9 mouse cellular contexts compared by ENCODE assay signal in genomic region chr14:29895332-29895988, GRCm38 (mm10).
A peak's percentile ranks its signal among the peaks of the same experiment; 100 is the strongest.
DNase-seq lines count a peak whose midpoint lies in the region; ATAC-seq and TF ChIP-seq lines count a peak whose summit lies in the region.
"Had no signal": no experiment of that assay in that cellular context is flagged by ENCODE, and none has a peak within 500 bp of the region (broad histone marks: within the 10 kb centered on the region; RNA-seq: fewer than 3 reads in every experiment).

No protein-coding gene starts in this region.

- DNase-seq in gastrocnemius, adult 2 months: peak; percentile 36
- no peak for DNase-seq in gastrocnemius, postnatal 36 days
- peak; percentile 63 for DNase-seq in NIH3T3 (ENCODE audit: low read depth)
- DNase-seq in cerebellum, postnatal 36 days: peak; percentile 28 to 47
- peak; percentile 85 for DNase-seq in hindbrain, postnatal 0 days (ENCODE audit: low spot score)
- peak; percentile 90 for DNase-seq in lung, postnatal 10 days
- DNase-seq in embryo, embryonic 10 days (ENCODE audit: low spot score): no peak

- H3K4me1 ChIP-seq in hindbrain, postnatal 0 days (ENCODE audit: insufficient read depth, low read length): 0 out of 2 replicates have a peak, but pooled peaks cover 3% of the 10 kb centered on the region

- no peak overlapping the region for H3K4me2 ChIP-seq in hindbrain, postnatal 0 days (ENCODE audit: low read depth, low read length)

- no peaks in the 10 kb centered on the region for H3K36me3 ChIP-seq in hindbrain, postnatal 0 days (ENCODE audit: insufficient read depth, low read length)

- no peak overlapping the region for H3K27ac ChIP-seq in gastrocnemius, adult 2 months
- H3K27ac ChIP-seq in hindbrain, postnatal 0 days: no peak overlapping the region
- H3K27ac ChIP-seq: macrophage had no signal

- no peak overlapping the region for H3K9ac ChIP-seq in hindbrain, postnatal 0 days (replicated peaks; ENCODE audit: low read length)

- 49% methylated on average over 2 of the region's 2 CpGs for WGBS in hindbrain, postnatal 0 days

- H3K27me3 ChIP-seq in hindbrain, postnatal 0 days (ENCODE audit: insufficient read depth, low read length): no peaks in the 10 kb centered on the region

- peak; percentile 85 for ATAC-seq in hindbrain, postnatal 0 days
- no peak for ATAC-seq in megakaryocyte, adult 5-6 weeks (ENCODE audit: poor library complexity, severe bottlenecking)

- intact Hi-C loops in gastrocnemius, adult 2 months (cut with DNase I): no loop called here
- intact Hi-C loops in gastrocnemius, postnatal 36 days (cut with DNase I): no loop called here

- H3K9me3 ChIP-seq in hindbrain, postnatal 0 days (ENCODE audit: low read length): no peaks in the 10 kb centered on the region

- no peak overlapping the region for H3K4me3 ChIP-seq in gastrocnemius, adult 2 months
- H3K4me3 ChIP-seq in hindbrain, postnatal 0 days (ENCODE audit: low read length): no peak overlapping the region

- TF ChIP-seq CTCF in gastrocnemius, adult 2 months (IDR thresholded peaks at IDR 0.05): no peak
- TF ChIP-seq CTCF in hindbrain, postnatal 0 days (IDR thresholded peaks at IDR 0.05; ENCODE audit: low read depth): no peak

Comparison
In these comparisons a context has a peak if more than half of its experiments do, and no peak if none do; other contexts are left out.
1. DNase-seq: peak in gastrocnemius, adult 2 months (single experiment), NIH3T3 (single experiment), cerebellum, postnatal 36 days (2 of 2), hindbrain, postnatal 0 days (single experiment) and lung, postnatal 10 days (single experiment); none in gastrocnemius, postnatal 36 days (0 of 2) and embryo, embryonic 10 days (single experiment).